Mouse (Mus musculus): ENCODE data around the gene Calr. TPM values are rescaled to one million over a fixed set of nuclear protein-coding genes. Genes with fewer than 3 reads are reported as not detected.
A peak's percentile ranks its signal among the peaks of the same experiment; 100 is the strongest.

Gene Calr
- polyA plus RNA-seq, 1 experiment from 2014 or later: 662 TPM

DNA sequence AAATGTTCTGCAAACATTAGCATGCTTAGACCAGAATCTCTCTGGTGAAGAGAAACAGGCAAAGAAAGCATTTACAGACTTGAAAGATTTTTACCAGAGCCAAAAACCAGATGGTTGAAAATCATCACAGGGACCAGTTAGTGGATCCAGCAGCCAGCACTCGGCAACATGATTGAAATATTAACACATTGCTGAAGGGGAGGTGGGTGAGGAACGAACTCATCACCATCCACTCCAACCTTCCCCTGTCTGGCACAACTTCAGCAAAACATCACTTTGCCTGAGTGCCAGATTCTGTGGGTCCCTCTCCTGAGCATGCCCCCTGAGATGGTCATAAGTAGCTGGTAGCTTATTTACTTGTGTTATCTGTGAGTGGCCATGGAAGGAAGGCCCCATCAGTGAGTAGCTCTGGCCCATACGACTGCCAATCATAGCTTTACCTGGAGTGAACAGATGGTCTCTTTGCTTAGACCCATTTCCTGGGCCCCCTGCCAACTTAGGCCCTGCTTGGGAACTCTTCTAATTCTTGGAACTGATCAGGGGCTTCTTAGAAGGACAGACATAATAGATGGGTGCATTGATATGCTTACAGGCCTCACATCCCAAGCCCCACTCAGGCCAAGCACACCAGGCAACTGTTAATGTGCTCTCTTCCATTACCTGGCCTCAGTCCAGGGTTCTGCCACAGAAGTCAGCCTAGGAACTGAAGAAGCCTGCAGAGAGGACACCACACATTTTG, 30.7 kb upstream of the Calr start:
- no peak overlapping the region for H3K9ac ChIP-seq (ENCODE audit: low read depth, low read length)
- peaks cover 3% of the 10 kb centered on the region; the same call in 1 of the 2 replicates for H3K27me3 ChIP-seq (ENCODE audit: control insufficient read depth, insufficient read depth, low read depth, low read length)
- H3K4me1 ChIP-seq (ENCODE audit: control insufficient read depth, insufficient read depth, low read length): peaks cover 4% of the 10 kb centered on the region; the same call in 1 of the 2 replicates
- H3K4me3 ChIP-seq (ENCODE audit: low read depth, low read length): no peak overlapping the region
- no peak overlapping the region for H3K27ac ChIP-seq (ENCODE audit: low read length)
- H3K4me2 ChIP-seq (ENCODE audit: low read length): no peak overlapping the region
- WGBS: 77% methylated on average over 3 of the region's 3 CpGs
- ATAC-seq: no peak
- H3K36me3 ChIP-seq (ENCODE audit: control insufficient read depth, insufficient read depth, low read length): no peaks in the 10 kb centered on the region
- H3K9me3 ChIP-seq (replicated peaks; ENCODE audit: control insufficient read depth, low read length, poor library complexity, severe bottlenecking): no peaks in the 10 kb centered on the region

DNA sequence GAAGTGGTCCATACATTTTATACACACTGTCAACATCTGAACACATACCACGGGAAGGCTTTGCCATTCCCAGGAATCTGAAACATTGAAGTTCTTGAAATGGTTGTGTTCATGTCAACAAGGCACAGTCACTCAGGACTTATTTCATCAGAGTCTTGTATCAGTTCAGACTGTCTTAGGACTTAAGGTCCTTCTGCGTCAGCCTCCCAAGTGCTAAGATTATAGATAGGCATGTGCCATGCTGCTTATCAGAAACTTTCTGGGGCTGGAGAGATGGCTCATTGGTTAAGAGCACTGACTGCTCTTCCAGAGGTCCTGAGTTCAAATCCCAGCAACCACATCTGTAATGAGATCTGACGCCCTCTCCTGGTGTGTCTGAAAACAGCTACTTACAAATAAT, 27.6 kb upstream of the Calr start:
- 93% methylated on average over 3 of the region's 3 CpGs for WGBS
- ATAC-seq: no peak
- Histone ChIP-seq H3K36me3 (ENCODE audit: control insufficient read depth, insufficient read depth, low read length) (no peaks in the 10 kb centered on the region), H3K4me2 (ENCODE audit: low read length) (no peak overlapping the region), H3K9me3 (replicated peaks; ENCODE audit: control insufficient read depth, low read length, poor library complexity, severe bottlenecking) (no peaks in the 10 kb centered on the region), H3K27ac (ENCODE audit: low read length) (no peak overlapping the region), H3K4me3 (ENCODE audit: low read depth, low read length) (no peak overlapping the region), H3K27me3 (ENCODE audit: control insufficient read depth, insufficient read depth, low read depth, low read length) (peaks cover 5% of the 10 kb centered on the region; the same call in 1 of the 2 replicates), H3K4me1 (ENCODE audit: control insufficient read depth, insufficient read depth, low read length) (peaks cover 11% of the 10 kb centered on the region), H3K9ac (ENCODE audit: low read depth, low read length) (no peak overlapping the region)

DNA sequence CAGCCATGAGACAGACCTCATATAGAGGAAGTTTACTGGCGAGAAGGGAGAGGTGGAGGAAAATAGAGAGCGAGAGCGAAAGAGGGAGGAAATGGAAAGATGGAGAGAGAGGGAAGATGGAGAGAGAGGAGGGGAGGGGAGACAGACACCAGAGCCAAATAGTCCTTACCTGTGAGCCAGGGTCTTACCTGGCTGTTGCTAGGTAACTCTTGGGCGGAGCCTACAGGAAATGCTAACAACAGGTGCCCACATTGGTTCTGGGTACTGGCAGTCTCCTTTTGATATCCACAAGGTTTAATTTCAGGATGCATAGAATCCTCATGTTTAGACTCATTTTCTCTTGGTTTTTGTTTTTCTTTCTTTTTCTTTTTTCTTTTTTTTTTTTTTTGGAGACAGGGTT, 26.3 kb upstream of the Calr start:
- H3K4me1 ChIP-seq (ENCODE audit: control insufficient read depth, insufficient read depth, low read length): peaks cover 11% of the 10 kb centered on the region
- 74% methylated on average over 4 of the region's 4 CpGs for WGBS
- no peak for ATAC-seq
- H3K36me3 ChIP-seq (ENCODE audit: control insufficient read depth, insufficient read depth, low read length): peaks cover 13% of the 10 kb centered on the region
- no peak overlapping the region for H3K9ac ChIP-seq (ENCODE audit: low read depth, low read length)
- peaks cover 5% of the 10 kb centered on the region; the same call in 1 of the 2 replicates for H3K27me3 ChIP-seq (ENCODE audit: control insufficient read depth, insufficient read depth, low read depth, low read length)
- no peak overlapping the region for H3K27ac ChIP-seq (ENCODE audit: low read length)
- peak overlapping the region; percentile 43; the same call in 1 of the 2 replicates for H3K4me3 ChIP-seq (ENCODE audit: low read depth, low read length)
- H3K9me3 ChIP-seq (replicated peaks; ENCODE audit: control insufficient read depth, low read length, poor library complexity, severe bottlenecking): no peaks in the 10 kb centered on the region
- H3K4me2 ChIP-seq (ENCODE audit: low read length): peak overlapping the region; percentile 92

DNA sequence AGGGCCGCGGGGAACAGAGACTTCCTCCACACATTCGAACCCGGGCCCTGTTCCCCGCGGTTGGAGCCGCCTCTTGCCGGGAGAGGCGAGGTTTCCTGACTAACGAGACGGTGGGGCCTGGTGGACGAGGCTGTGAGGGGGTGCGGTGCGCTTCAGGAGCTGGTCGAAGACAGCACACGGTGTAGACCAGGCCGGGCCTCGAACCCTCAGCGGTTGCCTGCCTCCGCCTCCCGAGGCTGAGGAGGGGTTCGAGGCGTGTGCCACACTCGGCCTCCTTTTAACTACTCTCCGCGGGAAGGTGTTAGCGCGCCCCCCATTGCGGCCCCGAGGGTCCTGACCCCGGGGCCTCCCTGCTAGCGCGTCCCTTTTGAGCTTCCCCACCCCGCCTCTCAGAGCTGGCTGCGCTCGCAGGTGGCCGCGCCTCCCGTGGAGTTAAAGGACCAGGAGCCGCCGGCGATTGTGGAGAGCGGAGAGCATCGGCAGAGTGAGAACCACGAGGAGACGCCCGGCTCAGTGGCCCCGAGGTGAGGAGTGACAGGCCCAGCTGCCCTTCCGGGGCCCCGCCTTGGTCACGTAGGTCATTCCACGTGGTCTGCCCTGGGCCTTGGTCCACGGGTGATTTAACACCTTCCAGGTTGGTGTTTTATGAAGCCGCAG, 25.7 kb upstream of the Calr start:
- Histone ChIP-seq H3K9me3 (replicated peaks; ENCODE audit: control insufficient read depth, low read length, poor library complexity, severe bottlenecking) (no peaks in the 10 kb centered on the region), H3K4me1 (ENCODE audit: control insufficient read depth, insufficient read depth, low read length) (peaks cover 11% of the 10 kb centered on the region), H3K4me3 (ENCODE audit: low read depth, low read length) (peak overlapping the region; percentile 43), H3K27ac (ENCODE audit: low read length) (no peak overlapping the region), H3K27me3 (ENCODE audit: control insufficient read depth, insufficient read depth, low read depth, low read length) (peaks cover 5% of the 10 kb centered on the region; the same call in 1 of the 2 replicates), H3K9ac (ENCODE audit: low read depth, low read length) (peak overlapping the region; percentile 66), H3K4me2 (ENCODE audit: low read length) (peak overlapping the region; percentile 92), H3K36me3 (ENCODE audit: control insufficient read depth, insufficient read depth, low read length) (peaks cover 18% of the 10 kb centered on the region)
- peak; percentile 67 for ATAC-seq
- WGBS: 3% methylated on average over 53 of the region's 54 CpGs

DNA sequence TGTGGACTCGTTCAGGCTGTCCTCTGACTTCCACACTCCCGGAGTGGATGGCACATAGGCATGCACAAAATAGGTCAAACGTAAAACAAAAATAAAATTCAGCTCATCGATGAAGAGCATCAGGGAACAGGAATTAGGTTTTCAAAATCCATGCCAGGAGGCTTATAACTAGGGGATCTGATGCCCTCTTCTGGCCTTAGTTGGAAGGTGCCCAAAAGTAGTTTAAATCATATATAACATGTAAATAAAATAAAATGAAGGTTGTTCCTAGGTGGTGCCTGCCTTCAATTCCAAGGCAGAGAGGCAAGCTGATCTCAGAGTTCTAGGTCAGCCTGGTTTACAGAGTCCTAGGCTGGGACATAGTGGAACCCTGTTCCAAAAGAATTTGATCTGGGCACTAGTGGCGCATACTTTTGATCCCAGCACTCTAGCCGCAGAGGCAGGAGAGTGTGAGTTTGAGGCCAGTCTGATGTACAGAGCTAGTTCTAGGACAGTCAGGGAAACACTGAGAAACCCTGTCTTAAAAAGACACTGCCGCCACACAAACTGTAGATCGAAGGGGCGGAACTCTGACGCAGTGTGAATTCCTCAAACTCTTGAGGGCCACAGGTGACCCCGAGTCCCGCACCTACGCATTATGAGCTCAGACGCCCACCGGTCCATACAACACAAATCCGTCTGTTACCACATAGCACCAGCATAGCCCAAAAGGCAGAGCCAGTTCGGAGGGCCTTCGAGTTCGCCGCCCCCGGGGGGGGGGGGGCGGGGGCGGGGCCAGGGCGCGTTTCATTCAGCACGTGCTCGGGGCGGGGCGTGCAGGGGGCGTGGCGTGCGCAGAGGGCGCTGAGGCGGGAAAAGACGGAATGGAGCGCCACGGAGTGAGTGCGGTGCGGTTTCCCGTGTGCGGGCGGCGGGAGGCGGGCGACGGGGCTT, 24.9 kb upstream of the Calr start, which contains the start of gene Syce2:
Gene Syce2 (plus strand): TSS at position 736 of the 933 bp plus-strand sequence.
- ATAC-seq: peak; percentile 77
- Histone ChIP-seq H3K36me3 (ENCODE audit: control insufficient read depth, insufficient read depth, low read length) (peaks cover 23% of the 10 kb centered on the region), H3K9ac (ENCODE audit: low read depth, low read length) (peak within 1 kb of the TSS; percentile 66), H3K4me3 (ENCODE audit: low read depth, low read length) (peak within 1 kb of the TSS; percentile 43), H3K4me1 (ENCODE audit: control insufficient read depth, insufficient read depth, low read length) (peaks cover 11% of the 10 kb centered on the region), H3K27ac (ENCODE audit: low read length) (no peak within 1 kb of the TSS), H3K9me3 (replicated peaks; ENCODE audit: control insufficient read depth, low read length, poor library complexity, severe bottlenecking) (no peaks in the 10 kb centered on the region), H3K4me2 (ENCODE audit: low read length) (peak within 1 kb of the TSS; percentile 92), H3K27me3 (ENCODE audit: control insufficient read depth, insufficient read depth, low read depth, low read length) (peaks cover 5% of the 10 kb centered on the region; the same call in 1 of the 2 replicates)
- WGBS: 17% methylated on average over 36 of the region's 46 CpGs

DNA sequence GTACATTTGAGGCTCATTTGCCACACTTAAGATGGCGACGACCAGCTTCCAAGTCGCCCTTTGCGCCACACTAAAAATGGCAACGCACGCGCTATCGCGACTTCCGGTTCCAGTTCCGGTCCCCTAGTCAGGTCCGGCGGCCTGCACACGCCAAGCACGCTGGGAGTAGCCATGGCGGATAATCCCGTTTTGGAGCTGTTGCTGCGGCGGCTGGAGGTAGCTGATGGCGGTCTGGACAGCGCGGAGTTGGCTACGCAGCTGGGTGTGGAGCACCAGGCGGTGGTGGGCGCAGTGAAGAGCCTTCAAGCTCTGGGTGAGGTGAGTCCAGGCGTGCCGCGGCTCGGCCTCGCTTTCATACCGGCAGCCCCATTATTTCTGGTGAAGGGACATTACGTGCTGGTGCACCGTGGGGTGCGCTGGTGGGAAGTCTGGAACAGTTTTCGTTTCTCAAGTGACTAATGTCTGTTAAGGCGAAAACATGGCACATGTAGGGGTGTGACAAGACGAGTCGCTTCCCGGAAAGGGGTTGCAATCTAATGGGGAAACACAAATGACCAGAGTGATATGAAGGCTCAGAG, 10.2 kb upstream of the Calr start, which contains the start of gene Farsa:
Gene Farsa (plus strand): TSS at position 126 of the 578 bp plus-strand sequence.
- WGBS: under 1% methylated on average over 39 of the region's 39 CpGs
- Histone ChIP-seq H3K9me3 (replicated peaks; ENCODE audit: control insufficient read depth, low read length, poor library complexity, severe bottlenecking) (no peaks in the 10 kb centered on the region), H3K27ac (ENCODE audit: low read length) (peak within 1 kb of the TSS; percentile 82), H3K4me3 (ENCODE audit: low read depth, low read length) (peak within 1 kb of the TSS; percentile 72), H3K4me2 (ENCODE audit: low read length) (peak within 1 kb of the TSS; percentile 95), H3K27me3 (ENCODE audit: control insufficient read depth, insufficient read depth, low read depth, low read length) (no peaks in the 10 kb centered on the region), H3K4me1 (ENCODE audit: control insufficient read depth, insufficient read depth, low read length) (peaks cover 11% of the 10 kb centered on the region), H3K9ac (ENCODE audit: low read depth, low read length) (peak within 1 kb of the TSS; percentile 95), H3K36me3 (ENCODE audit: control insufficient read depth, insufficient read depth, low read length) (peaks cover 10% of the 10 kb centered on the region)
- ATAC-seq: peak; percentile 94

DNA sequence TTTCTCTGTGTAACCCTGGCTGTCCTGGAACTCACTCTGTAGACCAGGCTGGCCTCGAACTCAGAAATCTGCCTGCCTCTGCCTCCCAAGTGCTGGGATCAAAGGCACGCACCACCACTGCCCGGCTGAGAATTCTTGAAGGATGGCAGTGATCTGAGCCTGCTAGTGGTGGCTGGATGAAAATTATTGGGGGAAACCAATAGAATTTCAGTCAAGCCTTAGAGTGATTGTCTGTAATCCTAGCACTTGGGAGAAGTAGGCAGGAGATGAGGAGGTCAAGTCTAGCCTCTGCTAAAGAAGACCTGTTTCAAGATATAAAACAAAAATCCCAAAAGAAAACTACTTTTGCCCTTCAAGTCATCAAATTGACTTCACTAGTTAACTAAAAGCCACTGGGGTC, 9.7 kb upstream of the Calr start:
- Histone ChIP-seq H3K4me2 (ENCODE audit: low read length) (no peak overlapping the region), H3K36me3 (ENCODE audit: control insufficient read depth, insufficient read depth, low read length) (peaks cover 7% of the 10 kb centered on the region), H3K9ac (ENCODE audit: low read depth, low read length) (no peak overlapping the region), H3K27ac (ENCODE audit: low read length) (no peak overlapping the region), H3K27me3 (ENCODE audit: control insufficient read depth, insufficient read depth, low read depth, low read length) (no peaks in the 10 kb centered on the region), H3K9me3 (replicated peaks; ENCODE audit: control insufficient read depth, low read length, poor library complexity, severe bottlenecking) (no peaks in the 10 kb centered on the region), H3K4me3 (ENCODE audit: low read depth, low read length) (no peak overlapping the region; the same call in 1 of the 2 replicates), H3K4me1 (ENCODE audit: control insufficient read depth, insufficient read depth, low read length) (peaks cover 11% of the 10 kb centered on the region)
- peak; percentile 22 for ATAC-seq
- 98% methylated on average over 3 of the region's 3 CpGs for WGBS

DNA sequence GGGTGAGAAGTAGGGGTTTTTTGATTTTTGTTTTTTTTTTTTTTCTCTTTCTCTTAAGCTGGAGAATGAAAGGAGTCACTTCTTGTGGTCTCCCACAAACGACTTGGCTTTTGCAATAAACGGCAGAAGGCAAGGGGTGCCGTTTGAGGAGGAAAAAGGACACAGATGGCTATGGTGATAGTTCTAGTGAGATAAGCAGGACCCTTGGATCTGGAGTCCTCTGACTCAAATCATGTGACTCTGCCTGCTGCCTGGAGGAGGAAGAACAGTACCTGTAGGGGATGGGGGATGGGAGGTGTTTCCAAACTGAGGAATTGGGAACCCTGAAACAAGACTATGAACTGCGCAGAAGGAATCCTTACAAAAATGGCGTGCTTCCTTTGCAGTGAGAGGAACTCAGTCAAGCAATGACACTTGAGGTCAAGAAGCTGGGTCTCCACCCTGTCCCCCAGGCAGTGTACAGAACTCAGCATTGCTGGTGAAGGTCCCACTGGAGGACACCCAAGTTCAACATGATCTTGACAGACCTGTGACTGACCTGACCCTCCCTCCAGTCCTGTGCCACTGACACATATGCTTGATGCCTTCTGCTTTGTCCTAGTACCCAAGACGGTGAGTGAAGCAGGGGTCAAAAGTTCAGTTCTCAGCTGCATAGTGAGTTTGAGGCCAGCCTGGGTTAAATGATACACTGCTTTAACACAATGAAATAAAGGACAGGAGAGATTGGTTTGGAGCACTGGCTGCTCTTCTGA, 1.1 kb upstream of the Calr start:
- no peaks in the 10 kb centered on the region for H3K27me3 ChIP-seq (ENCODE audit: control insufficient read depth, insufficient read depth, low read depth, low read length)
- H3K9me3 ChIP-seq (replicated peaks; ENCODE audit: control insufficient read depth, low read length, poor library complexity, severe bottlenecking): no peaks in the 10 kb centered on the region
- peak overlapping the region; percentile 84 for H3K27ac ChIP-seq (ENCODE audit: low read length)
- H3K4me1 ChIP-seq (ENCODE audit: control insufficient read depth, insufficient read depth, low read length): peaks cover 25% of the 10 kb centered on the region
- peak overlapping the region; percentile 86 for H3K4me3 ChIP-seq (ENCODE audit: low read depth, low read length)
- peaks cover 14% of the 10 kb centered on the region for H3K36me3 ChIP-seq (ENCODE audit: control insufficient read depth, insufficient read depth, low read length)
- WGBS: 56% methylated on average over 6 of the region's 6 CpGs
- ATAC-seq: no peak
- H3K9ac ChIP-seq (ENCODE audit: low read depth, low read length): peak overlapping the region; percentile 70; the same call in 1 of the 2 replicates
- H3K4me2 ChIP-seq (ENCODE audit: low read length): peak overlapping the region; percentile 71

All from midbrain, embryonic 16.5 days (tissue).